Mouse (Mus musculus) 3134 (cell line): ENCODE results near the gene Susd6.
"Not testable (repeated sequence)": the region's sequence is repeated elsewhere in the genome, so short reads cannot be mapped to it uniquely, and the experiment has no call there.

Experiments
- DNase-seq: peaks from one replicate; pipeline ENCODE4 v3.0.0-alpha.2; 2011; ENCODE audit warnings: low spot score; ENCODE audit not compliant: insufficient read length; ENCODE audit errors: extremely low read depth

Gene Susd6

DNA sequence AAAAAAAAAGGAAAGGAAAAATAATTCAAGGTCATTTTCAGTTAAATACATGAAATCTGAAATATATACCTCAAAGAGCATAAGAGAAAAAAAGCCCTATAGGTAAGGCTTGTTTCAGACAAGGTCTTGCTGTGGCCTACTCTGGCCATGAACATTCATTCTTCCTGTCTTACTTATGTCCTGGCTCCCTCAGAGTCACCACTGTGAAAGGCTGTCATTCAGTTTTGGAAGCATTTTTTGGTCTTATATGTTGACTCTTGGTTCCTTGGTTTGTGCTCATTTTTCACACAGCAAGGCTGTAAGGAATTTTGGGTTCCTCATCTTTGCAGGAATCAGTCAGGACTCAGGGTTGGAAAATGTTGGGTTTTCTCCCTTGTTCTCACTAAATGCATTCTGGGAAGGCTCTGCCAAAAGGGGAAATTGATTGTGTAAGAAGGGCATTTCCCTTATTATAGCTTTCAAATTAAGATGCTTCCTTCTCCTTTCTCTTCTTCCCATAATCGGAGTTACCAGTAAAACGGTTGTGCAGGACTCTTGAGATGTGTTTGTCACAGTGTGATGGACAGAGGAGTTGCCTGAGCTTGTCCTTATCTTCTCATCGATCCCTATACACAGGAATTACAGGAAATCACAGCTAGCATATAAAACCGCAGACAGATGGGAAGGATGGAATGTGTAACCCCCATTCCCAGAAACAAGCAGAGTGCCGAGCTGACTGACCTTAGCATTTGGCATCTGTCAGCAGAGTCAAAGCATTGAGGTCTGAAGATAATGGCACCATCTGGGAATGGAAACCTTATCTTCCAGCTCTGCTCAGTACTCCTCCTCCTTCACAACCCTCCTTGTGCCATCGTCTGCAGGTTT lies 21.6 kb downstream of the Susd6 start:
- no peak for DNase-seq

DNA sequence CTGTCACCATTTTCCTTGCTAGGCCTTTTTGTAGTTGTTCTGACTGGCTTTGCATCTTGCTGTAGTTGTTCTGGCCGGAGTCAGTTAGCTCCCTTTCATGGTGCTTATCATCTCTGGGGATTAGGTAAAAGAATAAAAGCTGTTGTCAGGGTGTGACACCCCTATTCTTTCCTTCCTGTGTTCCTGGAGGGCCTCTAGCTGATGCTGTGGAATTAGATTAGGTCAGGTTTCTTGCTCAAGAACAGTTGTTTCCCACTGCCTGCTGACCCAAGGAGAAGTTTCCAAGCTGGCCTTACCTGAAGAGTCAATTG lies 22.2 kb downstream of the Susd6 start:
- no peak for DNase-seq

DNA sequence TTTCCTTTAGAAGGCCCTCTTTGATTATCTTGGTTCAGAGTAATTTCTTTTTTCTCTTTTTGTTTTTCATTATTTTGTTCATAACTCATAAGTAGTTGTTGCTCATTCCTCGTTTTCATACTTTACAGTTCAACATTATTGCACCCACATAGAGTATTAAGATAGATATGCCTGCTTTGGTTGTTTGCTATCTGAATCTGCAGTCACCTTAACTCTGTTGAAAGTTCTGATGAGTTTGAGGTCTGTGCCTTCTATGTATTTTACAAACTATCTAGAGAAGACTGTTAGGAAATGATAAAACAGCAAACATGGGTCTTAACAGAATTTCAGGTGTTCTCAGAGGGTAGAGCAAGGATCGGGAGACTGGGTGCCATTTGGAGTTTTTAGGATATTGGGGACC lies 23.1 kb downstream of the Susd6 start:
- DNase-seq, result no peak

DNA sequence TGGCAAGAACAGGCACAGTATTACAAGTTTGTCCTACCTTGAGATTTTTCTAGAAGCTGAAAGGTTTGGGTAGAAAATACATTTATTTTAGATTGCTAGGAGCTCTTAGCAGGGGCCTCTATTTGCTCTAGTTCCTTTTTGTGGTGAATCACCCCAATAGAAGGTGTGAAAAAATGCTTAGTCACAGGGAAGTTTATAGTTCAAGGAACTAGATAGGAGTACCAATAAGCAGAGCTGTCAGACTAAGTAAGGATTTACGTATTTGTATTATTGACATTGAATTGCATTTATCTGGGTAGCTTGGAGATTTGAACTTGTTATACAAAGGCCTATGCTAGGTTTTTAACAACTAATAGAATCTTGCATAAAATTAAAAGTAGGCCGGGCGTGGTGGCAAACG lies 23.6 kb downstream of the Susd6 start:
- no peak for DNase-seq

DNA sequence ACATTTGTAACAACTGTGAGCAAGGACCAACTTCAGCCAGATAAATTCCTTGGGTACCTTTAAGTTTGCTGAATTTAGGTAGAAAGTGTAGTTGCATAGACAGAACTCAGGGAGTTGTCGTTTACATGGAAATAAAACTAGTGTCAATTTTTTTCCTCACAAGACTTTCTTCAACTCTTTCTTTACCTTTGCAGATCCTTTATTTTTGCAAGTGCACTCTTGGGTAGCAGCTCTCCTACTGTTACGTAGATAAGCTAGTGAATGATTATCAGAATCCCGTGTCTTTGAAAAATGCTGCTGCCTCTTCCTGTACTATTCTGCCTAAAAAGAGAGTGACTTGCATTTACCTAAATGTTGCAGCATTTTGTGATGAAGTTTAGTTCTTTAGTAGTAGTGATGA lies 24.2 kb downstream of the Susd6 start:
- no peak for DNase-seq

DNA sequence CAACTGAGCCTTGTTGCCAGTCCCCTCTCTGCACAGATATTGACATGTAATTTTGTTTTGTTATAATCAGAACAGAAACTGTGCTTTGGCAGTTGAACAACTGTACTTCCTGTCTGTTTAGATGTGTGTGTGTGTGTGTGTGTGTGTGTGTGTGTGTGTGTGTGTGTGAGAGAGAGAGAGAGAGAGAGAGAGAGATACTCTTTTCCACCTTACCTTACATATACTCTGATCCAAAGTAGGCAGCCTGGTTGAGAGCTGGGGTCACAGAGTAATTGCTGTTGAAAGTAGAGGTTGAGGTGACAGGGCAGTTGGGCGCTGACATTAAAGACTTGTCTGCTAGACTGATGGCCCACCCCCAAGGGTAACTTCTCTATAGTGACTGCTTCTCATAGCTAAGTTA lies 25.0 kb downstream of the Susd6 start:
- no peak for DNase-seq

DNA sequence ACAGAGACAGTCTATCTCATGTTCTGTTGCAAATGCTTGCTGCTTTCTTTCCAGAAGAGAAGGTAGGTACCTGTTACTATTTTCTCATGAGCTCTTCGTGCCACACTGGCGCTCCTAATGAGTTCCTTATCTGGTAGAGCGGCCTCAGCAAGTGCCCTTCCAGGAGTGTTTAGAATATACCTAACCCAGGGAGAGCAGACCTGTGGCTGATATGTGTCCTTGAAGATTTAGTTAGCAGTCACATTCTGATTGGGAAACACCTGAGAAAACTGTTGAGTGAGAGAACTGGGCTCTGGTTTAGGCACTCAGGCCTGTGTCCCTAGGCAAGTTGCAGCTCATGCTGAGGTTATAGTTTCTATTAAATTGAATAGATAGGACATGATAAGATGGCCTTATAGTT lies 25.6 kb downstream of the Susd6 start:
- DNase-seq, result no peak

DNA sequence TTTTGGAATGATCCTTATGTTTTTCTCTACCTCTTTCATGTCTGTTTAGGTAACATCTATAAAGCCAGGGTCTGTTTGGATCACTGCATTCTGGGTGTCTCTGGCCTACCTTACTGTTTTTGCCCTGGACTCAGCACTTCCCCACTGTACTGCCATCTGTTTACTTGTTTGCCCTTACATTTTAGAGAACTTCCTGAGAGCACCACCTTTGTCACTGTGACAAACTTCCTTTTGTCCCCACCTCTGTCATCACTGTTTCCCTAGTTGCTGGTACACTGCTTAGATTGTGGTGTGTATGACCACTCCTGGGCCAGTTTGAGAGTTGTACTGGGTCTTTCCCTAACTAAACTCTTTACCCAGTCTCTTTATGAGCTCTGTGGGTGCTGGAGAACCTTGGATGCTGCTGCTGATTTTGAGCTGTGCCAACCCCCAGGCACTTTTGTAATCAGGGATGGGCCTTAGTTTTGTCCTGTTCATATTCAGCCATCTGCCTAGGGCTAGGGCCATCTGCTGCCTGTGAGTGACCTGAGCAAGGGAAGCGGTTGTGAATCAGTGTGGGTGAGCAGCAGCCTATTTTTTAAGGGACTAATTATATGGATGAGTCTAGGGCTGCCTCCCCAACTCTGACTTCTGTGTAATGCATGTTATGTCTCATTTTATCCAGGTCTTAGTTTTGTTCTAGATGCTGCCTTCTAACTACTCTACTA lies 26.2 kb downstream of the Susd6 start:
- DNase-seq, result no peak

DNA sequence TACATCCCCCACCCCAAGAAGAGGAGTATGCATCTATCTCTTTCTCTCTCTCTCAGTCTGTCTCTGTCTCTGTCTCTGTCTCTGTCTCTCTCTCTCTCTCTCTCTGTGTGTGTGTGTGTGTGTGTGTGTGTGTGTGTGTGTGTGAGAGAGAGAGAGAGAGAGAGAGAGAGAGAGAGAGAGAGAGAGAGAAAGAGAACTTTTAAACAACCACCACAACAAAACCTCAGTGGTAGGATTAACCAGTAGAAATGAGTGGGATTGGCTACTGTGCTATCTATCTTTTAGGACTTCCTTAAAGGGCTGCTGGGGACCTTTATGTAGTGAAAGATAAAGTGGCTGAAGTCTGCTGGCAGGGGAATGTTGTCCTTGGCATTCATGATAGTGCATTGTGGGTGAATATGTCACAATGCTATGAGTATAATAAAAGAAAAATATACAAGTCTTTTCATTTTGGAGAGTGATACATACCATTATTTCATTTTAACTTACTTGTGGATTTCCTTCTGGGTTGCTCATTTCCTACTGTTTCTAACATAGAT lies 27.5 kb downstream of the Susd6 start:
- no peak for DNase-seq

DNA sequence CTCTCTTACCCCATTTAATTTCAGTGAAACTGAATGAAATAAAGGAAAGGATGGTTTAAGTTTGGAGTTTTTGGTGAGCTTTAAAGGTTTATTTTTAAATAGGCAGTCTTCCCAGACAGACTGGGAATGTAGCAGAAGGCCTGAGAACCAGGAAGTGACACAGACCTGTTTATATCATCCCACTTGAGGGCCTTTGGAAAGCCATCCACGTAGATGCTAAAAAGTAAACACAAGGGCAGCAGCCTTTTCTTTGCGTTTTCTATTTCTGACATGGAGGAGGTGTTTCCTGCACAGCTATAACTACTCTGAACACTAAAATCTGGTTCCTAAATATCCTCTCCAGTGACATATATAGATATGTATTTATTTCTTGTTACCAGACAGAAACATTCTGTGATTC lies 28.7 kb downstream of the Susd6 start:
- not testable (repeated sequence) for DNase-seq

DNA sequence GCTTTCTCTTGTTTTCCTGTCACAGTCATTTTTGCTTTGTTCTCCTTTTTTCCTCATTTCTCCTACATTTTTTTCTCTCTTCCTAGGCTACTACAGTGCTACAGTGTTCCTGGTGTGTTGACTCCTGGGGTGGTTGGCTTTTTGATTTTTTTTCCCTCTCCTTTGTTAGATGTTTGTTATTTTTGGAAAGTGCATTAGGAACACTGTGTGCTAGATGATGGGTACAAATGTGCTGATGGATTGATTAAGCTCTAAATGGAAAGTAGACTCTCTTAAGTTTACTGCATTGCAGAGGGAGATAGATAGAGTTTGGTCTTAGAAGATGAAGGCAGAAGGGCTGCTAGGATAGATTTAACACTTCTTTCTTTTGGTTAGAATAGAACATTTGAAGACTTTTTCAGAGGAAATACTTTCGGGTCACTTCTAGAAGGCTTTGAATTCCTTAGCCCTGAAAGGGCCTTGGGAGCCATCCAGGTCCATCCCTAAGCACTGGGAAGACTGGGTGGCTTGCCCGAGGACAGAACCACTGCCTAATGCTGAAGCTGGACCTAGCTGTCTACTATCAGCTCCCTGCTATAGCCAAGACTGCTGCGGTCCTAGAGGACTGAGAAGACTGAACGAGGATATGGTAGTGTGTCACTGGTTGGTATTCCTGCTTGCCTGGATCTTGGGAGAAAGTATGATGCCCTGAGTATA lies 31.1 kb downstream of the Susd6 start:
- peak; percentile 31 for DNase-seq

DNA sequence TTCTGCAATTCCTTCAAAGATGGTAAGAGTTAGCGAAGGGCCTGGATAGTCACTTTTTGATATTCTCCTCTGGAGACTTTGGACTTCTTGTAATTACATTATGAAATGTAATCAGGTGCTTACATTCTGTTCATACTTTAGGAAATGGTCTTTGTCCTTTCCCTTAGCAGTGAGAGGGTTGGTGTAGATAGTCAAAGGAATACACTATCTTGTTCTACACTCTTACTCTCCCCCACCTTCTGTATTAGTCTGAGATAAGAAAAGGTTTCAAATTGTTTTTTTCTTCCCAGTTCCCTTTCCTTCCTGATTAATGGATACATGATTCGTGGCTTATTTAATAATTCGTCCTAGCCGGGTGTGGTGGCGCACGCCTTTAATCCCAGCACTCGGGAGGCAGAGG lies 32.2 kb downstream of the Susd6 start:
- DNase-seq, result no peak

DNA sequence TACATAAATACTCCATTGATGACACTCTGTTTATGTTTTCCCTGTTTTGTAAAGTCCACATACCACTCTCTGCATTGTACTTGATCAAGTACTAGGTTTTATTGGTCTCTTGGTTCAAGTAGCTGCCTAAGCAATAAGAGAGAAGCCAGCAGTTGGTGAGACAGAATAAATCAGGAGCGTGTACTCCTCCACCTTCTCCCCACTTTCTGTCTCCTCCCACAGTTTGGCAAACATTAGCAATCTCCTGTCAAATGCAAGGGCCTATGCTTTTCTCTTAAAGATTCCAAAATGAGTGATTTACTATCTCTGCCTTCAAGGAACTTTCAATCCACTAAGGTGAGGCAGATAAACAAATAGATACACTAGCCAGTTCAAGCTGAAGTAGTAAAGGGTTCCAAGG lies 33.9 kb downstream of the Susd6 start:
- no peak for DNase-seq

DNA sequence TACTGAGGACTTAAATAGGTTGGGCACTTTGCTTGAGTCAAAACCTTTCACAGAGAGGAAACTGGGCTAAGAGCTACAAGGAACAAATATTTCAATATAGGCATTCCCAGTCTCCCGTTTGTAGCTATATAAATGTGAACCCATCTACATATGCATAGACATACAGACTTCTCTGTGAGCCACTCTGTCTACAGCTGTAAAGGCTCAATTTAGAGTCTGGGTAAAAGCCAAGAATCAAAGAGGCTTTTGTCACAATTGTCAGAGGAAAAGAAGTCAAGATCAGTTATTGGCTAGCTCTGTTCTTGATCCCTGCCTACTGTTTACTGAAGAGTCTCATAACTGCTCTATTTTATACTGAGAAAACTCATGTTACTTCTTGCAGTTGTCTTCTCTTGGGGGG lies 36.1 kb downstream of the Susd6 start:
- DNase-seq, result no peak

DNA sequence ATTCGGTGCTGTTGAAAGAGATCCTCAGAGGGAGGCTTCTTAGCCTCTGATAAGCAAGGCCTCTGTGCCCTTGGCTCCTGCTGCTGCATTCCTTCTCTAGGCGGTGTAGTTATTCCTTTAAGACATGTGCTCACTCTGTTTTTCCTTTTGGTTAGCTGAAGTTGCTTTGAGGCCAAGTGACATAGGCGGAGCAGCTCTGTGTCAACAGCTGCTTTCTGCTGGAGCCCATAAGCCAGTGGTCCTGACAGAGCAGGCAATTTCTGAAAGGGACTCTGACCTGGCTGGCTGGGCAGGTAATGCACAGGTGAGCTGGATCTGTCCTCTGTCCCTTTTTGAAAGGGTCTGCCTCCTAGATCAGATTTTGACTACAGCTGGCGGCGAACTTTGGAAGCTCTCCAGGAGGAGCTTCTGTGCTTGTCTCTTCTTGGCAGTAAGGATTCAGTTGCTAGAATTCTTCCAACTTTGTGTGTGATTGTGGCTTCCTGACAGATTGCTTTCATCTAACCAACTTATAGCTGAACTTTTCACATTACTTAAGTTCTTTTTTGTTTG lies 37.2 kb downstream of the Susd6 start:
- peak; percentile 36 for DNase-seq

DNA sequence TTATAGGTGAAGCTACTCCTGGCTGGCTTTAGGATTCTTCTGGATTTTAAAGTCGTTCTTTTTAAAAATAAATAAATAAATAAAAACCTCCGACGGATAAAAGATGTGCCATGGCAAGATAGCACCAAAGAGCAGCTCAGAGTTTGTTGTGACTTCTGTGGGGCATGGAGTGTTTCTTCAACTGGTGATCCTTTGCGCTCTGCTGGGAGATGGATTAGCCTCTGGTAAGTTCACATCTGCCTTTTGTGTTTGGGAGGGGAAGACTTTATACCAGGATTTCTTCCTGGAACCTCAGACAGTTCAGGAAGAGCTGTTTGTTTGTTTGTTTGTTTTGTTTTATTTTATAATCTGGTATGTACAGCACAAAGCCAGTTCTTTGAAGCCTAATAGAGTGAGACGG lies 37.7 kb downstream of the Susd6 start:
- DNase-seq, result no peak

DNA sequence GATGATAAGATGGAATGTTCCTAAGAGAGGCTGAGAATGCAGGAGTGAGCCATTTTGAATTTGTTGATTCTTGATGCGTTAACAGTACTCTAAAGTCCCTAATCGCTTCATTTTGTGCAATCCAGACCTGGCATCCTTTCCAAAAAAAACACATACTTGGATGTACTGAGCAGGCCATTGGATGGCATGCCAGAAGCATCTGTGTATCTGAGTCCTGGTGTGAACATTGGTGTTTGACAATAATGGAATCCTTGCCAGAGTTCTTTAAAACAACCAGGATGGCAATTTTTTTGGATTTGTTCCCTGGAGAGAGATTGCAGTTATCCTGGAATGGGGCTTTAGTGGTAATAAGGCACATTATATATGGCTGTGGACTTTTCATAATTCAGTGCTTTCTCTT lies 38.6 kb downstream of the Susd6 start:
- DNase-seq, result no peak

DNA sequence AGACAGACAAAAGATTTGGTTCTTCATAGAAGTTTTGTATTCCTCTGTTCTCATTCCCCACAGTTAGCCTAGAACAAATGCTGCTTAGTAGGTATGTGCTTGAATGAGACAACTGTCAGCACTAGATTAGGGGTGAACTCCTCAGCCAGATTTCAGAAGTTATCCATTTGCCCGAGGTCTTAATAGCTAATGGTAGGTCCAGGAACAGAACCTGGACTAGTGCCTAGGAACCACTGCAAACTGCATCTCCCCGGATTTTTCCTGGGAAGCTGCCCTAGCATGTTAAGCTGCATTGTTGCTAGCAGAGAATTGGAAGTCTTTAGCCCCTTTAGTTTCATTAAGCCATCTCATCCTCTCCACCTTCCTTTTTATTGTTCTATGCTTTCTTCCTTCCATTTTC lies 39.9 kb downstream of the Susd6 start:
- no peak for DNase-seq

DNA sequence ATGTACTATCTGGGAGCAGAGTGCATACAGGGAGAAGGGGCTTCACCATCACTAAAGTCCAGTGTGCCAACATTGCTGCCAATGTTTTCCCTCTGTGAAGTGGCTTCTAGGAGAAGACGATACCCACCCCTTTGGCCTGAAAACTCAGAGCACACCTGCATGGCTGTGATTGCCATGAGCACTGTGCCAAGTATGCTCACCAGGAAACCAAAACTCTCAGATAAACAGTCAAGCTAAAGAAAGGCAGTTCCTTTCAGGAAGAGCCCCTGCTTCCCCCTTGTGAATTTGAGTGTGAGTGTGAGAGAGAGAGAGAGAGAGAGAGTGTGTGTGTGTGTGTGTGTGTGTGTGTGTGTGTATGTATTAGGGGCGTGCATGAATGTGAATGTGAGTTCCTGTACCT lies 40.5 kb downstream of the Susd6 start:
- no peak for DNase-seq

DNA sequence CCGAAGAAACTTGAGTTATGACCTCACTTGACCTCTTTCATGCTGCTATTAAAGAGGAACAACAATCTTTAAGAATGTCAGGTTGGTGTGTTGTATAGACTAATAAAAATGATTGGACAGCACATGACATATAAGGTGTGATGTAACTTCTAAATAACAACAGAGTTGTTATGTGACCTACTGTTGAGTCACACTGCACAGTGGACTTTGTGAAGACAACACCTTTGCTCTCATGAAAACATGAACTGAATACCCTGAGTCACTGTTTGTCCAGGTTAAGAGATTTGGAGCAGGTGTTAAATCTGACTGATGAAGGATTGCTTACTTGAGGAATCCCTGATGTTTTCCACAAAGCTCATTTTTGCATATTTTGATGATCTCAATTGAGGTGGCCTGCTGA lies 42.0 kb downstream of the Susd6 start:
- no peak for DNase-seq

DNA sequence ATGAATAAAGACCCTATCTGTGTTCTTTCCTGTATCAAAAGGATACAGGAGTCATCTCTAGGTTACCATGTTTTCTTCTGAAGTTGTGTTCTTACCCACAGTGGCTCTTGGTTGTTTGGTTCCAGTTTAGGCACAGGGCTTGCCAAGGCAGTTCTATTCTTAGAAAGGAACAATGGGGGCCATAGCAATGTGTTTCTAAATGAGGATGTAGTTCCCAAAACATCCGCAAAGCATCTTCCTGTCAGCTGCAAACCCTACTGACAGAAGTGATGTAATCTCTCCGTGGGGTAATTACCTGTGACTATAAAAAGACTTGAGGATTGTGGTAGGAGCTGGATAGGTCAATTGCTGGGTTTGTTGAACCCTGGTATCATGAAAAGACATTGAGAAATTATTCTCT lies 43.2 kb downstream of the Susd6 start:
- no peak for DNase-seq
